Mouse (Mus musculus): ENCODE results near the gene Hist1h3c.

GRCm38 (mm10) chr13:23706771-23707170, 38.6 kb downstream of the Hist1h3c start:
- TF ChIP-seq TAL1 (conservative IDR thresholded peaks at IDR 0.05; ENCODE audit: low read depth, low read length): no peak
- no peak for TF ChIP-seq GATA1 (IDR thresholded peaks at IDR 0.05; ENCODE audit: borderline replicate concordance, low read length)
- TF ChIP-seq CTCF (IDR thresholded peaks at IDR 0.05; ENCODE audit: low read depth, low read length): no peak
- no peak for TF ChIP-seq POLR2AphosphoS5 (IDR thresholded peaks at IDR 0.05; ENCODE audit: insufficient replicate concordance, low read depth, low read length)
- TF ChIP-seq GATA2 (IDR thresholded peaks at IDR 0.05; ENCODE audit: borderline replicate concordance, low read depth, low read length): no peak
